Mouse (Mus musculus): ENCODE measurements around the gene Cacnb3. TPM values are rescaled to one million over a fixed set of nuclear protein-coding genes. Genes with fewer than 3 reads are reported as not detected.

The Cacnb3 gene
- polyA plus RNA-seq, 1 experiment from 2014 or later, result 130 TPM

DNA sequence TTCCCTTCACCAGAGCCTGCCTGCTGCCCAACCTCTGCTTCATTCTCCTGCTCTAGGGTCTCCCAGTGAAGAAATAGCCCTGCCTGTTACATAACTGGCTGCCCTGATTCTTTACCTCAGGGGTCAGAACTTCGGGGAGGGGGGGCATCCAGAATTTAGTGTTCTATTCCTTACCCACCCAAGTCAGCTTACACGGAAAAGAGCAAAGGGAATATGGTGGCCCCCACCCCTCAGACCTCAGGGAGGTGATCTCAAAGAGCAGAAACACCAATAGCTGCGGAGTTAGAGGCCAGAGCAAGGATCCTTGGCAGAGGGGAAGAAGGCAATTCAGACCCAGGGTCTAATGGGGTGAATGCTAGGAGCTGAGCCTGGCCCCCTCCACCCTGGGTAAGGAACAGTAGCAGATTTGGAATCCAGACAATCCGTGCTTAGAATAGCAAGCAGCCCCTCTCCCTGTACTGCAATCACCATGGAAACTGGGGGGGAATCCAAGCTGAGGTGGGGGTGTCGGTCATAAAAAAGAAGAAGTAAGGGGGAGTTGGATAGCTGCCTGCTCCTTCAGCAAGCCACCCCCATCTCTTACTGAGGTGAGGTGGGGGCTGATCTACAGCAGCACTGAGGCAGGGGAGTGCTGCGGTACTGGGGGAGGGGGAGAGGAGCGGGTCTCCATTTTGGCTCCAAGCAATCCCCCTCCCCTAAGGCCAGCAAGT is 43.8 kb downstream of the Cacnb3 start:
- H3K4me2 ChIP-seq (ENCODE audit: low read length), result peak overlapping the region; percentile 99
- peak; percentile 87 for DNase-seq
- H3K4me3 ChIP-seq (replicated peaks; ENCODE audit: low read depth, low read length), result peak overlapping the region; percentile 56
- peak; percentile 69 for ATAC-seq (ENCODE audit: low FRiP score, low TSS enrichment)
- H3K4me1 ChIP-seq (ENCODE audit: control insufficient read depth, insufficient read depth, low read length), result peaks cover 37% of the 10 kb centered on the region
- H3K9me3 ChIP-seq (ENCODE audit: control insufficient read depth, low read length), result no peaks in the 10 kb centered on the region
- peak overlapping the region; percentile 60 for H3K9ac ChIP-seq (replicated peaks; ENCODE audit: low read length)
- WGBS, result 11% methylated on average over 7 of the region's 7 CpGs
- H3K36me3 ChIP-seq (ENCODE audit: control insufficient read depth, insufficient read depth, low read length), result peaks cover 6% of the 10 kb centered on the region; the same call in 1 of the 2 replicates
- no peaks in the 10 kb centered on the region for H3K27me3 ChIP-seq (ENCODE audit: control insufficient read depth, insufficient read depth, low read length)
- H3K27ac ChIP-seq (replicated peaks; ENCODE audit: low read depth, low read length), result peak overlapping the region; percentile 58

DNA sequence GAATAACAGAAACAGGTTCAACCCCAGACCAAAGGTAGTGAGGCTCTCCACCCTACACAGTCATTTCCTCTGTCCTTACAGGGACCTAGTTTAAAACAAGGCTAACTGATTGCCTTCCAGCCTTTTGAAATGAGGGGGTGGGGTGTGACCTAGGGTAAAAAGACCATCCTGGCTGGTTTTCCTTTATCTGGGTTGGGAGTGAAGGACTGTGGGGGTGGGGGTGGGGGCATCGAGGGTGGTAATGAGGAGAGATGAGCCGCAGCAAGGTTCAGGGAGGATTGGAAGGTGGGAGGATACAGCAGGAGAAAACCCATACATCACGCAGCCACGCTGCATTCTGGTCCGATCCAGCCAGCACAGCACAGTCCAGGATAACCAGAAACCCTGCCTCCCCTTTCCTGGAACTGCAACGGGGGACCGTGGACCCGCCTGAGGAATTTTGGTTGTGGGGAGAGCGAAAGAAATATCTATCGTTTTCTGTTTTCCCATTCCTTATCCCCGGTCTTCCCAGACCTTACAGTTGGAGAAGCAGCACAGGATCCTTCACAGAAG is 44.4 kb downstream of the Cacnb3 start:
- H3K9me3 ChIP-seq (ENCODE audit: control insufficient read depth, low read length), result no peaks in the 10 kb centered on the region
- peak overlapping the region; percentile 99 for H3K4me2 ChIP-seq (ENCODE audit: low read length)
- WGBS, result 10% methylated on average over 11 of the region's 11 CpGs
- H3K4me1 ChIP-seq (ENCODE audit: control insufficient read depth, insufficient read depth, low read length), result peaks cover 37% of the 10 kb centered on the region
- ATAC-seq (ENCODE audit: low FRiP score, low TSS enrichment) (peak; percentile 4; the same call in 1 of the 2 replicates), DNase-seq (peak; percentile 44)
- H3K36me3 ChIP-seq (ENCODE audit: control insufficient read depth, insufficient read depth, low read length), result peaks cover 6% of the 10 kb centered on the region; the same call in 1 of the 2 replicates
- peak overlapping the region; percentile 56 for H3K4me3 ChIP-seq (replicated peaks; ENCODE audit: low read depth, low read length)
- H3K27me3 ChIP-seq (ENCODE audit: control insufficient read depth, insufficient read depth, low read length), result no peaks in the 10 kb centered on the region
- peak overlapping the region; percentile 58 for H3K27ac ChIP-seq (replicated peaks; ENCODE audit: low read depth, low read length)
- H3K9ac ChIP-seq (replicated peaks; ENCODE audit: low read length), result peak overlapping the region; percentile 60

DNA sequence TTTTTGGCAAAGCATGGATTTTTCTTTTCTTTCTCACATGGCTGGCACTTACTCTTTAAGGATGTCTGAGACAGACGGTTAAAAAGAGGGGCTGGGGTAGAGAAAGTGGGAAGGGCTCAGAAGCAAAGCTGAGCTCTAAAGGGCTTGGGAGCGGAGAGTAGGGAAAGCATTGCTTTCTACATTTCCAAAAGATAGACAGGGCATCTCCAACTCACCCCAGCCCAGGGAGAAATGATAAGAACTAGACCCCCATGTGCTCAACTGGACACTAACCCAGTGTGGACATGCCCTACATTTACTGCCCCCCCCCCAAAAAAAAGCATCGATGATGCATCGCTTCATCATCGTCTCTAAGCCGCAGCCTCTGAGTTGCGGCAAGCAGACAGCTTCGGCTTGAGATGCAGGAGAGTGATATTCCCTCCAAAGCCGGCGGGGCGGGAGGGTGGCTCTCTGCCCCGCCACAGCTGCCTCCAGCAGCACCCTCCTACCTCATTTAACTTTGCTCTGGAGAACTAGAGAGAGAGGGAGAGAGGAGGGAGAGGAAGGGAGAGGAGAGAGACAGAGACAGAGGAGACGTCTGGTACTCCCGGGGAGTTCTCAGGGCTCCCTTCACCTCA is 45.1 kb downstream of the Cacnb3 start:
- 0 out of 2 replicates have a peak overlapping the region, but pooled peaks have one; percentile 58 for H3K27ac ChIP-seq (replicated peaks; ENCODE audit: low read depth, low read length)
- DNase-seq (peak; percentile 52), ATAC-seq (ENCODE audit: low FRiP score, low TSS enrichment) (no peak)
- H3K36me3 ChIP-seq (ENCODE audit: control insufficient read depth, insufficient read depth, low read length), result no peaks in the 10 kb centered on the region; the same call in 1 of the 2 replicates
- no peaks in the 10 kb centered on the region for H3K27me3 ChIP-seq (ENCODE audit: control insufficient read depth, insufficient read depth, low read length)
- peak overlapping the region; percentile 60 for H3K9ac ChIP-seq (replicated peaks; ENCODE audit: low read length)
- WGBS, result 3% methylated on average over 14 of the region's 14 CpGs
- H3K9me3 ChIP-seq (ENCODE audit: control insufficient read depth, low read length), result no peaks in the 10 kb centered on the region
- peak overlapping the region; percentile 99 for H3K4me2 ChIP-seq (ENCODE audit: low read length)
- peak overlapping the region; percentile 56 for H3K4me3 ChIP-seq (replicated peaks; ENCODE audit: low read depth, low read length)
- peaks cover 37% of the 10 kb centered on the region for H3K4me1 ChIP-seq (ENCODE audit: control insufficient read depth, insufficient read depth, low read length)

DNA sequence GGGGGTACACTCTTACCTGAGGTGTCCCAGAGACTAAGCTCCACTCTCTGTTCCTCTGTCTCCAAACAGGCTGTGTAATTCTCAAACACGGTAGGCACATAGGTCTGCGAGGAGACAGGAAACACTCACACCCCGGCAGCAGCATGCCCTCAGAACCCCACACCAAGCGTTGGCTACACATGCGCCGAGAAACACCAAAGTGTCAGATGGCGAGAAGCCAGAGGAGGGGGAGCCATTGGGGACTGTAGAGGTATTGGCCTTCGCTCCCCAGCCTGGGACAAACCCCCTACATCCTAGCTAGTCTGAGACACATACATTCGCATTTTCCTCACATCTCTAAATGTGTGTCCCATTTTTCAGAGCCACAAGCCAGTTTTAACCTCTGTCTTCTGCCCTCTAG is 45.8 kb downstream of the Cacnb3 start:
- Histone ChIP-seq H3K4me1 (ENCODE audit: control insufficient read depth, insufficient read depth, low read length) (peaks cover 37% of the 10 kb centered on the region), H3K27ac (replicated peaks; ENCODE audit: low read depth, low read length) (no peak overlapping the region), H3K4me3 (replicated peaks; ENCODE audit: low read depth, low read length) (peak overlapping the region; percentile 56), H3K36me3 (ENCODE audit: control insufficient read depth, insufficient read depth, low read length) (no peaks in the 10 kb centered on the region), H3K9ac (replicated peaks; ENCODE audit: low read length) (peak overlapping the region; percentile 60; the same call in 1 of the 2 replicates), H3K4me2 (ENCODE audit: low read length) (peak overlapping the region; percentile 99), H3K27me3 (ENCODE audit: control insufficient read depth, insufficient read depth, low read length) (no peaks in the 10 kb centered on the region), H3K9me3 (ENCODE audit: control insufficient read depth, low read length) (no peaks in the 10 kb centered on the region)
- DNase-seq (peak; percentile 57), ATAC-seq (ENCODE audit: low FRiP score, low TSS enrichment) (no peak)
- WGBS, result 2% methylated on average over 9 of the region's 9 CpGs

DNA sequence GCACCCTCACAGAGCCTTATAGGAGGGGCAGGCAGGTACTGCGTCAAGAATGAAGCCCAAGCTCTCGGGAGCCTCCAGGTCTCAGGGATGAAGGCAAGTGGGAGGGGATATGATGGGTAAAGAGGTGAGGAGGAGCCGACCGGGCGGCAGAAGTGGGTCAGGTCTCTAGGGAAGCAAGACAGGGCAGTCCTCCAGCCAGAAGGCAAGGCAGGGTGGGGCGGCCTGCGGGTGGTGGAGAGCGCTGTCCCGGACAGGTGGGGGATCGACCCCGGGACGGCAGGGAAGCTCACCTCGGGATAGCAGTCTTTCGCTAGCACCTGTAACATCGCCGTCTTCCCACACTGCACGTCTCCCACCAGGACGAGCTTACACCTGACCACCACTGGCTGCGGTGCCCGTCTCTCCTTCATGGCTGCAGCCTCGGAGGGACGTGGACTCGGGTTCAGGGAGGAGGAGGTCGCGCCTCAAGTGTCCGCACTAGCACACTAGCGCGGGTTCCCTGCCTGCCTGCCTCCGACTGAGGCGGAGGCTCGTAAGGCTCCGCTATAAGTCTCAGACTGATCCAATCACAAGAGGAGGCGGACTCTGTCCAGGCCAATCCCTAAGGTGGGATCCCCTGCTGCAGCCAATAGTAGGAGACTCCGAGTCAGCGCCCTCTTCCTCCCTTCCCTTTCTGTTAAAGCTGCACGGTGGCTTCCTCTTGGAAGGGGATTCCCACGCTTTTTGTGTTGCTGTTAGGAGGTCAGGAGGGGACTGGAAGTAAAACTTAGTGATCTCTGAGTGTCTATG is 46.5 kb downstream of the Cacnb3 start, which contains the start of gene Rnd1:
Gene Rnd1 (minus strand): TSS at position 522 of the 789 bp plus-strand sequence.
- Histone ChIP-seq H3K9ac (replicated peaks; ENCODE audit: low read length) (peak within 1 kb of the TSS; percentile 60), H3K4me3 (replicated peaks; ENCODE audit: low read depth, low read length) (peak within 1 kb of the TSS; percentile 56), H3K4me2 (ENCODE audit: low read length) (peak within 1 kb of the TSS; percentile 99), H3K4me1 (ENCODE audit: control insufficient read depth, insufficient read depth, low read length) (peaks cover 37% of the 10 kb centered on the region), H3K9me3 (ENCODE audit: control insufficient read depth, low read length) (no peaks in the 10 kb centered on the region), H3K27ac (replicated peaks; ENCODE audit: low read depth, low read length) (no peak within 1 kb of the TSS), H3K27me3 (ENCODE audit: control insufficient read depth, insufficient read depth, low read length) (no peaks in the 10 kb centered on the region), H3K36me3 (ENCODE audit: control insufficient read depth, insufficient read depth, low read length) (no peaks in the 10 kb centered on the region)
- whole genome bisulfite sequencing, result under 1% methylated on average over 37 of the region's 37 CpGs
- ATAC-seq (ENCODE audit: low FRiP score, low TSS enrichment) (peak; percentile 94), DNase-seq (peak; percentile 94)

DNA sequence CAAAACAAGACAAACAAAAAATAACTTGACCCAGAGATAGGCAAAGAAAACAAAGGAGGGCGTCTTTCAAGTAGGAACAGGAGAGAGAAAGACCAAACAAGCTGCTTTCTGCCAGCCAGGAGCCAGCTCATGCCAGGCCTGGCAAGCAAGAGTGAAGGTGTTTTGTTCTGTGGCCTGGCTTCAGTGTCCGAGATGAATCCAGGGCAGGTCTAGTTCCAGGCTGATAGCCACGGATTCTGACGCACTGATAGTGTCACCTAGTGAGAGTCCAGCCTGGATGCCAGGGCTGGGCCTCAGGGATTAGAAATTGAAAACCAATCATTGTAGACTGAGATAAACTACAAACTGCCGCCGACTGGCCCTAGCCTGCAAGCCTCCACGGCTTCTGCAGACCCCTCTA is 47.3 kb downstream of the Cacnb3 start:
- H3K27ac ChIP-seq (replicated peaks; ENCODE audit: low read depth, low read length), result no peak overlapping the region
- DNase-seq (no peak), ATAC-seq (ENCODE audit: low FRiP score, low TSS enrichment) (no peak)
- no peaks in the 10 kb centered on the region for H3K36me3 ChIP-seq (ENCODE audit: control insufficient read depth, insufficient read depth, low read length)
- peak overlapping the region; percentile 99; the same call in 1 of the 2 replicates for H3K4me2 ChIP-seq (ENCODE audit: low read length)
- H3K4me3 ChIP-seq (replicated peaks; ENCODE audit: low read depth, low read length), result no peak overlapping the region
- no peaks in the 10 kb centered on the region for H3K27me3 ChIP-seq (ENCODE audit: control insufficient read depth, insufficient read depth, low read length)
- peaks cover 37% of the 10 kb centered on the region for H3K4me1 ChIP-seq (ENCODE audit: control insufficient read depth, insufficient read depth, low read length)
- 61% methylated on average over 7 of the region's 7 CpGs for WGBS
- H3K9ac ChIP-seq (replicated peaks; ENCODE audit: low read length), result no peak overlapping the region
- H3K9me3 ChIP-seq (ENCODE audit: control insufficient read depth, low read length), result no peaks in the 10 kb centered on the region

DNA sequence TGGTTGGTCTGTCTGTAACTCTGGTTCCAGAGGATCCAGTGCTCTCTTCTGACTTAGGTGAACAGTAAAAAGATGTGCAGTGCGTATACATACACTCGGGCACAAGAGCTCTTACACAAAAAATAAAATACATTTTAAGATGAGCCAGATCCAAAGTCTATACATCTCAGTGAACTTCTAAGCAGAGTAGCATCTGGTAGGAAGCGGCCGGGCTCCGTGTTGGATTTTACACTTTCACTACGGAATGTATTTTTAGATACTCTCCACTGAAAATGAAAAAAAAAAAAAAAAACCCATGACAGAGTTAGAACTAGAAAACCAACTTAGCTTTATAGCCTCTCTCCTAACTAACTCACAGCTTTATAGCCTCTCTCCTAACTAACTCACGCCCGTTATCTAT is 50.0 kb downstream of the Cacnb3 start:
- Histone ChIP-seq H3K4me2 (ENCODE audit: low read length) (no peak overlapping the region), H3K27me3 (ENCODE audit: control insufficient read depth, insufficient read depth, low read length) (no peaks in the 10 kb centered on the region), H3K4me3 (replicated peaks; ENCODE audit: low read depth, low read length) (no peak overlapping the region), H3K4me1 (ENCODE audit: control insufficient read depth, insufficient read depth, low read length) (peaks cover 17% of the 10 kb centered on the region), H3K9me3 (ENCODE audit: control insufficient read depth, low read length) (no peaks in the 10 kb centered on the region), H3K9ac (replicated peaks; ENCODE audit: low read length) (no peak overlapping the region), H3K27ac (replicated peaks; ENCODE audit: low read depth, low read length) (no peak overlapping the region), H3K36me3 (ENCODE audit: control insufficient read depth, insufficient read depth, low read length) (no peaks in the 10 kb centered on the region)
- whole genome bisulfite sequencing, result 91% methylated on average over 8 of the region's 8 CpGs
- DNase-seq, result no peak
- no peak for ATAC-seq (ENCODE audit: low FRiP score, low TSS enrichment)

DNA sequence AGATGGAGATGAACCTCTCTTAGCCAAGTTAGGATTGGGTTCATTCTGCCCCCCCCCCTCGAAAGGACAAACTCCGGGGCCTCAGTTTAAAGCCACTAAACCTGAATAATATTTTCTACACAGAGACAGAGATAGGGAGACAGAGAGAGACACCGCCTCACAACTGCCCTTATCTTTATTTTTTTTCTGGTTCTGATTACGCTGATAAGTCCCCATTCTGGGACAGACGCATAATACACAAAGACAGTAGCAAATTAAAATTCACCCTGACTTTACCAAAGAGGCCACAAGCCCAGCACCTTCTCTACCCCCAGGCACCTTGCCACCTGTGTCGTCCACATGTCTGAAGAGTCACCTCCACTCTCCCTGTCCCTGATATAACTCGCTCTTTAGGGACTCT is 51.0 kb downstream of the Cacnb3 start:
- ATAC-seq (ENCODE audit: low FRiP score, low TSS enrichment), result no peak
- H3K4me3 ChIP-seq (replicated peaks; ENCODE audit: low read depth, low read length), result no peak overlapping the region

More for the DNA sequence above, 51.0 kb downstream of the Cacnb3 start:
- Histone ChIP-seq H3K4me1 (ENCODE audit: control insufficient read depth, insufficient read depth, low read length) (peaks cover 8% of the 10 kb centered on the region), H3K9ac (replicated peaks; ENCODE audit: low read length) (no peak overlapping the region), H3K9me3 (ENCODE audit: control insufficient read depth, low read length) (no peaks in the 10 kb centered on the region), H3K27me3 (ENCODE audit: control insufficient read depth, insufficient read depth, low read length) (no peaks in the 10 kb centered on the region), H3K27ac (replicated peaks; ENCODE audit: low read depth, low read length) (no peak overlapping the region), H3K4me2 (ENCODE audit: low read length) (no peak overlapping the region), H3K36me3 (ENCODE audit: control insufficient read depth, insufficient read depth, low read length) (no peaks in the 10 kb centered on the region)
- WGBS, result 83% methylated on average over 7 of the region's 7 CpGs
- DNase-seq, result no peak

All from midbrain, embryonic 14.5 days (tissue).